Mouse (Mus musculus) fibroblast of lung, adult 2 months (primary cell): ENCODE data around the gene Gm49711.
"Not testable (repeated sequence)": the region's sequence is repeated elsewhere in the genome, so short reads cannot be mapped to it uniquely, and the experiment has no call there.

Source experiments
- DNase-seq: peaks from one replicate; pipeline ENCODE4 v3.0.0-alpha.2; 2011; ENCODE audit warnings: low read depth

Gene Gm49711

GRCm38 (mm10) chr16:92062832-92063231 lies 4.7 kb downstream of the Gm49711 start:
- DNase-seq = no peak

GRCm38 (mm10) chr16:92064801-92065200 lies 6.7 kb downstream of the Gm49711 start:
- no peak for DNase-seq

- no peak for DNase-seq
These were observed 12.2 kb downstream of the Gm49711 start for GRCm38 (mm10) chr16:92070338-92070737.

GRCm38 (mm10) chr16:92076797-92077196 lies 18.7 kb downstream of the Gm49711 start:
- no peak for DNase-seq

- no peak for DNase-seq
These were observed 25.8 kb downstream of the Gm49711 start for GRCm38 (mm10) chr16:92083771-92084453.

- no peak for DNase-seq
These were observed 31.1 kb downstream of the Gm49711 start for GRCm38 (mm10) chr16:92089225-92089624.

- no peak for DNase-seq
These were observed 33.8 kb downstream of the Gm49711 start for GRCm38 (mm10) chr16:92091876-92092275.

- DNase-seq = no peak
These were observed 40.4 kb downstream of the Gm49711 start for GRCm38 (mm10) chr16:92098351-92099051.

- no peak for DNase-seq
These were observed 41.5 kb downstream of the Gm49711 start for GRCm38 (mm10) chr16:92099598-92099997.

GRCm38 (mm10) chr16:92100111-92100510 lies 42.0 kb downstream of the Gm49711 start:
- no peak for DNase-seq

GRCm38 (mm10) chr16:92102115-92102514 lies 44.0 kb downstream of the Gm49711 start:
- no peak for DNase-seq

- not testable (repeated sequence) for DNase-seq
These were observed 44.8 kb downstream of the Gm49711 start for GRCm38 (mm10) chr16:92102931-92103330.

- DNase-seq = no peak
These were observed 45.6 kb downstream of the Gm49711 start for GRCm38 (mm10) chr16:92103572-92104331.

GRCm38 (mm10) chr16:92104332-92104590 lies 46.1 kb downstream of the Gm49711 start:
- no peak for DNase-seq

GRCm38 (mm10) chr16:92104951-92105350 lies 46.8 kb downstream of the Gm49711 start:
- no peak for DNase-seq

GRCm38 (mm10) chr16:92105631-92106030 lies 47.5 kb downstream of the Gm49711 start:
- peak; percentile 56 for DNase-seq

- DNase-seq = no peak
These were observed 49.2 kb downstream of the Gm49711 start for GRCm38 (mm10) chr16:92107346-92107745.

GRCm38 (mm10) chr16:92114706-92115241 lies 56.7 kb downstream of the Gm49711 start:
- no peak for DNase-seq

- no peak for DNase-seq
These were observed 57.7 kb downstream of the Gm49711 start for GRCm38 (mm10) chr16:92115611-92116421.

- no peak for DNase-seq
These were observed 59.5 kb downstream of the Gm49711 start for GRCm38 (mm10) chr16:92117337-92118209.

GRCm38 (mm10) chr16:92119013-92119515 lies 60.9 kb downstream of the Gm49711 start:
- no peak for DNase-seq
